Mouse (Mus musculus): ENCODE results near the gene Radil.
A peak's percentile ranks its signal among the peaks of the same experiment; 100 is the strongest.

DNA sequence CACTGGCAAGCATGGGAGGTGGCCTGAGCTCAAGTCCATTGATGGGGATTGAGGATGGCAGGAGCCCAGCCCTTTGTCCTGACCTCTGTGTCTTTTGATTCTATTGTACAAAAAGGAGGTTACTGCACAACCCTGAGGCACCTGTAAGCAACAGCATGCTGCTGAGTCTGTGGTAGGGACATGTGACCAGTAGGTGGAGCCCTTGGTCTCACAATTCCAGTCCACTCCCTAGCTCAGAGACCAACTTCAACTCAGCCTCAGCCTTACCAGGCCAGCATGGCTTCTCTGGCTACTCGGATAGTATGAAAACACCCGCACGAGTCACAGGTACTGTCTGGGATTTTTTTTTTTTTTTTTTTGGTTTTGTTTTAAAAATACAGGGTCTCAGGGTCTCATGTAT is 48.5 kb downstream of the Radil start:
- TF ChIP-seq POLR2A (IDR thresholded peaks at IDR 0.05; ENCODE audit: borderline replicate concordance, extremely low read depth, low read depth, low read length): no peak
- TF ChIP-seq CTCF (IDR thresholded peaks at IDR 0.05; ENCODE audit: insufficient read depth, low read length): peak; percentile 94
